Mouse (Mus musculus) G1E (cell line): ENCODE results near the gene Pkd1l2.

Experiments used
- CTCF ChIP-seq: IDR thresholded peaks from 2 replicates; pipeline ENCODE4 v1.5.1; 2012; ENCODE audit warnings: low read depth, low read length, inconsistent platforms, mixed read lengths
- POLR2AphosphoS5 ChIP-seq: IDR thresholded peaks from 2 replicates; pipeline ENCODE4 v1.6.1; 2012; ENCODE audit warnings: low read depth, low read length, inconsistent platforms; ENCODE audit not compliant: insufficient replicate concordance

DNA sequence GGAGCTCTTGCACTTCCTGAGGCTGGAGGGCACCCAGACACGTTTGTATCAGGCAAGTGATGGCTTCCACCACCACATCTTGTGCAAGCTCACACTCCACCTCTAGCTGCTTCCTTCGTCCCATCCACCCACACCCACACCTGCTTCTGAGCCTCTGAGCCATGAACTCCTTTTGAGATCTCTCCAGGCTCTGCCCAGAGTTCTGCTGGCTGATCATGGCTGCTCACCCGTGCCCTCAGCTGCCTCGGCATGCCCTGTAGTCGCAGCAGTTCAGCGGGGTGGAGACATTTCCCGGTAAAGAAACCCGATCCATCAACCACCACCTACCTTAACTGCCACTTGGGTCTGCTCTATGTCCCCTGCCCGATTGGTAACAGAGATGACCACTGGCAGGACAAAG is 30.9 kb downstream of the Pkd1l2 start:
- TF ChIP-seq CTCF (no peak), POLR2AphosphoS5 (no peak)
